Mouse (Mus musculus) CH12.LX (cell line): ENCODE results near the gene Cacnb3. TPM values are rescaled to one million over a fixed set of nuclear protein-coding genes. Genes with fewer than 3 reads are reported as not detected.

ENCODE experiments used
- DNase-seq: peaks from one replicate; pipeline ENCODE4 v3.0.0-alpha.2; 2013; ENCODE audit errors: extremely low read depth
- H3K27ac ChIP-seq: 2 replicates; pipeline ENCODE4 v1.5.1; 2012; ENCODE audit warnings: low read depth, mild to moderate bottlenecking, control low read depth, moderate library complexity; ENCODE audit not compliant: insufficient read depth
- H3K27me3 ChIP-seq: replicated peaks from 2 replicates; pipeline ENCODE3; 2012; ENCODE audit warnings: inconsistent platforms
- H3K36me3 ChIP-seq, 2 experiments: replicated peaks in 1 of 2; 2 replicates each; pipeline versions ENCODE3 to v1.6.1; 2012; ENCODE audit warnings: inconsistent platforms in 1 of 2, low read length in 1 of 2, mild to moderate bottlenecking in 1 of 2, mixed read lengths in 1 of 2, moderate library complexity in 1 of 2; ENCODE audit not compliant: control insufficient read depth in 1 of 2, insufficient read depth in 1 of 2
- H3K4me1 ChIP-seq, 2 experiments: 2 replicates each; pipeline ENCODE4 v1.6.1; 2012; ENCODE audit warnings: inconsistent platforms in 1 of 2, moderate library complexity in 1 of 2; ENCODE audit not compliant: insufficient read depth in 2 of 2, control insufficient read depth in 1 of 2
- H3K4me2 ChIP-seq: 2 replicates; pipeline ENCODE4 v1.6.1; 2012; ENCODE audit warnings: low read depth, mild to moderate bottlenecking, control low read depth; ENCODE audit not compliant: poor library complexity, insufficient read depth, severe bottlenecking
- H3K4me3 ChIP-seq, 3 experiments: fragments of 150-350 bp in 1 of 3; sonication (generic) in 1 of 3; replicated peaks in 1 of 3; 2 replicates each; pipeline versions ENCODE3 to v1.5.1; 2011 to 2012; ENCODE audit warnings: low read depth in 2 of 3, low read length in 2 of 3, mild to moderate bottlenecking in 2 of 3, moderate library complexity in 2 of 3, control low read depth in 1 of 3, improper control_type of control experiment in 1 of 3, inconsistent platforms in 1 of 3, mixed read lengths in 1 of 3; ENCODE audit not compliant: poor library complexity in 1 of 3
- H3K79me2 ChIP-seq: replicated peaks from 2 replicates; pipeline ENCODE4 v1.6.1; 2012; ENCODE audit warnings: mild to moderate bottlenecking, moderate library complexity; ENCODE audit not compliant: control insufficient read depth, poor library complexity, insufficient read depth, severe bottlenecking; ENCODE audit errors: extremely low read depth
- H3K9ac ChIP-seq: 2 replicates; pipeline ENCODE4 v1.6.1; 2012; ENCODE audit warnings: low read depth, mild to moderate bottlenecking, control low read depth, moderate library complexity; ENCODE audit not compliant: insufficient read depth
- H3K9me3 ChIP-seq: replicated peaks from 2 replicates; pipeline ENCODE3; 2012; ENCODE audit warnings: low read length, inconsistent platforms, mixed read lengths
- CTCF ChIP-seq, 2 experiments: IDR thresholded peaks in 1 of 2; conservative IDR thresholded peaks in 1 of 2; 2 replicates each; pipeline ENCODE4 v1.5.1; 2011 to 2012; ENCODE audit warnings: low read depth in 2 of 2, low read length in 2 of 2, improper control_type of control experiment in 1 of 2, inconsistent platforms in 1 of 2, mild to moderate bottlenecking in 1 of 2, moderate library complexity in 1 of 2
- ELF1 ChIP-seq: IDR thresholded peaks from 2 replicates; pipeline ENCODE4 v1.6.1; 2014; ENCODE audit warnings: low read depth, mild to moderate bottlenecking, inconsistent platforms, low read length, improper control_type of control experiment
- EP300 ChIP-seq: IDR thresholded peaks from 2 replicates; pipeline ENCODE4 v1.6.1; 2011; ENCODE audit warnings: low read length, improper control_type of control experiment
- HCFC1 ChIP-seq: IDR thresholded peaks from 2 replicates; pipeline ENCODE4 v1.6.1; 2012; ENCODE audit warnings: low read depth, mild to moderate bottlenecking, inconsistent platforms, low read length, improper control_type of control experiment
- IRF4 ChIP-seq: IDR thresholded peaks from 2 replicates; pipeline ENCODE4 v1.6.1; 2014; ENCODE audit warnings: low read depth, mild to moderate bottlenecking, inconsistent platforms, low read length, improper control_type of control experiment
- JUN ChIP-seq: IDR thresholded peaks from 2 replicates; pipeline ENCODE4 v1.6.1; 2011; ENCODE audit warnings: low read depth, mild to moderate bottlenecking, low read length, improper control_type of control experiment, moderate library complexity; ENCODE audit not compliant: insufficient read depth
- KAT2A ChIP-seq: IDR thresholded peaks from 2 replicates; pipeline ENCODE4 v1.6.1; 2012; ENCODE audit warnings: low read length, improper control_type of control experiment, inconsistent platforms; ENCODE audit not compliant: insufficient replicate concordance
- MAZ ChIP-seq: IDR thresholded peaks from 2 replicates; pipeline ENCODE4 v1.6.1; 2012; ENCODE audit warnings: low read depth, mild to moderate bottlenecking, inconsistent platforms, low read length, improper control_type of control experiment, moderate library complexity
- NELFE ChIP-seq: IDR thresholded peaks from 2 replicates; pipeline ENCODE4 v1.6.1; 2011; ENCODE audit warnings: low read depth, low read length, improper control_type of control experiment
- POLR2AphosphoS2 ChIP-seq: IDR thresholded peaks from 2 replicates; pipeline ENCODE4 v1.6.1; 2011; ENCODE audit warnings: low read depth, low read length, improper control_type of control experiment
- RAD21 ChIP-seq: IDR thresholded peaks from 2 replicates; pipeline ENCODE4 v1.6.1; 2011; ENCODE audit warnings: low read depth, mild to moderate bottlenecking, low read length, improper control_type of control experiment, moderate library complexity
- RCOR1 ChIP-seq: conservative IDR thresholded peaks from 2 replicates; pipeline ENCODE4 v1.6.1; 2012; ENCODE audit warnings: low read depth, mild to moderate bottlenecking, inconsistent platforms, low read length, improper control_type of control experiment
- USF2 ChIP-seq: conservative IDR thresholded peaks from 2 replicates; pipeline ENCODE4 v1.6.1; 2011; ENCODE audit warnings: low read depth, low read length, improper control_type of control experiment
- ZC3H11A ChIP-seq: IDR thresholded peaks from 2 replicates; pipeline ENCODE4 v1.6.1; 2012; ENCODE audit warnings: low read depth, mild to moderate bottlenecking, inconsistent platforms, low read length, improper control_type of control experiment
- ZKSCAN1 ChIP-seq: IDR thresholded peaks from 2 replicates; pipeline ENCODE4 v1.6.1; 2012; ENCODE audit warnings: low read depth, inconsistent platforms, low read length, improper control_type of control experiment, borderline replicate concordance
- ZMIZ1 ChIP-seq: IDR thresholded peaks from 2 replicates; pipeline ENCODE4 v1.6.1; 2012; ENCODE audit warnings: low read depth, mild to moderate bottlenecking, inconsistent platforms, low read length, improper control_type of control experiment
- dilution Hi-C: fragments of 300-500 bp; cut with MboI; formaldehyde crosslinking; loops from 2 replicates; pipeline ENCODE4 v1.14.3; 2020; ENCODE audit warnings: low sequenced_read_pairs; ENCODE audit not compliant: extremely low pct_unique_long_range_greater_than_20kb, extremely low pct_ligation_motif_present
- in situ Hi-C: fragments of 300-500 bp; cut with MboI; formaldehyde crosslinking; loops from 3 replicates; pipeline ENCODE4 v1.14.3; 2019; ENCODE audit warnings: low sequenced_read_pairs, low pct_ligation_motif_present, low pct_unique_long_range_greater_than_20kb, mixed read lengths
- polyA plus RNA-seq: library from polyadenylated mRNA; unstranded; fragments of >175 nt; gene quantifications from 2 replicates; pipeline ENCODE4 v1.2.1, GENCODE M21; 2012; ENCODE audit warnings: low read depth; ENCODE audit not compliant: insufficient read length
- total RNA-seq, 2 experiments: library from RNA; depleted of rRNA; stranded (reverse); fragments of 300-350 nt in 1 of 2; fragments of >200 nt in 1 of 2; gene quantifications; 2 replicates each; pipeline ENCODE4 v1.2.3; 2012 to 2014

The Cacnb3 gene
- total and polyA plus RNA-seq, 3 experiments: 2.5 to 7.0 (median 4.3) TPM

- dilution Hi-C loops: no loop called here
- H3K4me2 ChIP-seq: no peak overlapping the region
- in situ Hi-C loops: loop anchor here (5.0 kb wide), 1 partner anchor 32 kb away; the partner anchor contains the start of gene Ccdc65
Observed at GRCm38 (mm10) chr15:98674994-98675545, 44.4 kb downstream of the Cacnb3 start.

DNA sequence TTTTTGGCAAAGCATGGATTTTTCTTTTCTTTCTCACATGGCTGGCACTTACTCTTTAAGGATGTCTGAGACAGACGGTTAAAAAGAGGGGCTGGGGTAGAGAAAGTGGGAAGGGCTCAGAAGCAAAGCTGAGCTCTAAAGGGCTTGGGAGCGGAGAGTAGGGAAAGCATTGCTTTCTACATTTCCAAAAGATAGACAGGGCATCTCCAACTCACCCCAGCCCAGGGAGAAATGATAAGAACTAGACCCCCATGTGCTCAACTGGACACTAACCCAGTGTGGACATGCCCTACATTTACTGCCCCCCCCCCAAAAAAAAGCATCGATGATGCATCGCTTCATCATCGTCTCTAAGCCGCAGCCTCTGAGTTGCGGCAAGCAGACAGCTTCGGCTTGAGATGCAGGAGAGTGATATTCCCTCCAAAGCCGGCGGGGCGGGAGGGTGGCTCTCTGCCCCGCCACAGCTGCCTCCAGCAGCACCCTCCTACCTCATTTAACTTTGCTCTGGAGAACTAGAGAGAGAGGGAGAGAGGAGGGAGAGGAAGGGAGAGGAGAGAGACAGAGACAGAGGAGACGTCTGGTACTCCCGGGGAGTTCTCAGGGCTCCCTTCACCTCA is 45.1 kb downstream of the Cacnb3 start:
- in situ Hi-C loops: no loop called here
- Histone ChIP-seq H3K79me2 (no peaks in the 10 kb centered on the region), H3K4me1 (peaks cover 14 to 35% of the 10 kb centered on the region in 2 experiments), H3K27ac (no peak overlapping the region), H3K4me2 (no peak overlapping the region), H3K36me3 (peaks cover 0 to 34% of the 10 kb centered on the region in 2 experiments), H3K9me3 (no peaks in the 10 kb centered on the region), H3K9ac (no peak overlapping the region), H3K27me3 (peaks cover 5% of the 10 kb centered on the region), H3K4me3 (no peak overlapping the region)
- no peak for DNase-seq
- dilution Hi-C loops: no loop called here
- TF ChIP-seq KAT2A (no peak), ZC3H11A (no peak), NELFE (no peak), ZMIZ1 (no peak), EP300 (no peak), CTCF (conservative IDR thresholded peaks at IDR 0.05 in 1 of 2, IDR thresholded peaks at IDR 0.05 in 1 of 2; ENCODE audit: low read depth in 2 of 2, low read length in 2 of 2) (no peak), POLR2AphosphoS2 (no peak), ELF1 (no peak), IRF4 (no peak), RAD21 (no peak), ZKSCAN1 (no peak)

More at GRCm38 (mm10) chr15:98674994-98675545, 44.4 kb downstream of the Cacnb3 start:
- Histone ChIP-seq H3K4me1 (peaks cover 14 to 35% of the 10 kb centered on the region in 2 experiments), H3K36me3 (peaks cover 4 to 40% of the 10 kb centered on the region in 2 experiments), H3K27ac (no peak overlapping the region), H3K79me2 (no peaks in the 10 kb centered on the region), H3K9me3 (no peaks in the 10 kb centered on the region), H3K9ac (no peak overlapping the region), H3K4me3 (no peak overlapping the region)
- DNase-seq: no peak
- TF ChIP-seq USF2: no peak
- no peak for TF ChIP-seq NELFE
- no peak for TF ChIP-seq RCOR1
- no peak for TF ChIP-seq HCFC1
- TF ChIP-seq JUN: no peak
- TF ChIP-seq ELF1: no peak
- TF ChIP-seq MAZ: no peak
- no peak for TF ChIP-seq ZKSCAN1
- TF ChIP-seq, all 38 proteins: peak for 0
- H3K27me3 ChIP-seq: peaks cover 5% of the 10 kb centered on the region
